Mouse (Mus musculus) erythroblast, adult 5-6 weeks (primary cell): Measurements from ENCODE around the gene Pla2g4b. TPM values are rescaled to one million over a fixed set of nuclear protein-coding genes. Genes with fewer than 3 reads are reported as not detected.

Experiments used
- total RNA-seq, 2 experiments: library from RNA; stranded (forward) in 1 of 2; stranded (reverse) in 1 of 2; fragments of 150-400 nt in 1 of 2; fragments of 200-764, 138-1000 nt in 1 of 2; gene quantifications; 2 replicates each; pipeline versions ENCODE4 v1.2.3 to v1.2.4; 2015 to 2017; ENCODE audit warnings: low replicate concordance in 2 of 2

Pla2g4b gene
- total RNA-seq, 2 experiments from 2014 or later, result 3.0 TPM; not detected in 1

Other genes starting within 250 kb of the Pla2g4b start
- gene Rpap1, start 245.9 kb upstream of the Pla2g4b start, total RNA-seq (2015; ENCODE audit: low replicate concordance), result 1.3 and 2.7 TPM in 2 replicates
- 0.51 and 0.84 TPM in 2 replicates for gene Rpap1, start 245.9 kb upstream of the Pla2g4b start, total RNA-seq (2017; ENCODE audit: low replicate concordance)
- gene Tyro3, start 235.7 kb upstream of the Pla2g4b start, total RNA-seq (2015; ENCODE audit: low replicate concordance), result not detected in 2 replicates
- not detected in 2 replicates for gene Tyro3, start 235.7 kb upstream of the Pla2g4b start, total RNA-seq (2017; ENCODE audit: low replicate concordance)
- 11.1 and 23.2 TPM in 2 replicates for gene Mga, start 136.2 kb upstream of the Pla2g4b start, total RNA-seq (2015; ENCODE audit: low replicate concordance)
- gene Mga, start 136.2 kb upstream of the Pla2g4b start, total RNA-seq (2017; ENCODE audit: low replicate concordance), result 10.3 and 20.8 TPM in 2 replicates
- gene Mapkbp1, start 60.7 kb upstream of the Pla2g4b start, total RNA-seq (2015; ENCODE audit: low replicate concordance), result 0.38 and 3.3 TPM in 2 replicates
- 2.0 and 3.5 TPM in 2 replicates for gene Mapkbp1, start 60.7 kb upstream of the Pla2g4b start, total RNA-seq (2017; ENCODE audit: low replicate concordance)
- gene Jmjd7, start 5.9 kb upstream of the Pla2g4b start, total RNA-seq (2015; ENCODE audit: low replicate concordance), result 1.5 TPM in 1 of 2 replicates, not detected in the other
- gene Jmjd7, start 5.9 kb upstream of the Pla2g4b start, total RNA-seq (2017; ENCODE audit: low replicate concordance), result 2.4 TPM in 1 of 2 replicates, not detected in the other
- gene Gm28042, start 5.9 kb upstream of the Pla2g4b start, total RNA-seq (2015; ENCODE audit: low replicate concordance), result 0.96 TPM in 1 of 2 replicates, not detected in the other
- gene Gm28042, start 5.9 kb upstream of the Pla2g4b start, total RNA-seq (2017; ENCODE audit: low replicate concordance), result 2.0 TPM in 1 of 2 replicates, not detected in the other
- 13.2 and 23.2 TPM in 2 replicates for gene Ehd4, start 121.2 kb downstream of the Pla2g4b start, total RNA-seq (2015; ENCODE audit: low replicate concordance)
- 7.8 and 9.2 TPM in 2 replicates for gene Ehd4, start 121.2 kb downstream of the Pla2g4b start, total RNA-seq (2017; ENCODE audit: low replicate concordance)
- not detected in 2 replicates for gene Pla2g4e, start 211.9 kb downstream of the Pla2g4b start, total RNA-seq (2015; ENCODE audit: low replicate concordance)
- gene Pla2g4e, start 211.9 kb downstream of the Pla2g4b start, total RNA-seq (2017; ENCODE audit: low replicate concordance), result not detected in 2 replicates